Mouse (Mus musculus) thymus, adult 2 months (tissue): Measurements from ENCODE around the gene Ctnnbl1. TPM values are rescaled to one million over a fixed set of nuclear protein-coding genes. Genes with fewer than 3 reads are reported as not detected.

Experiments
- DNase-seq: peaks from one replicate; pipeline ENCODE4 v3.0.0; 2021
- H3K27ac ChIP-seq: fragments of 200-500 bp; 2 replicates; pipeline ENCODE4 v1.5.1; 2012; ENCODE audit warnings: low read length, control low read depth; ENCODE audit not compliant: control insufficient read depth, insufficient read depth
- H3K27me3 ChIP-seq: fragments of 200-500 bp; 2 replicates; pipeline ENCODE4 v1.6.1; 2012; ENCODE audit warnings: mild to moderate bottlenecking, low read length, moderate library complexity, mixed read lengths; ENCODE audit not compliant: control insufficient read depth, insufficient read depth
- H3K36me3 ChIP-seq: fragments of 200-500 bp; 2 replicates; pipeline ENCODE4 v1.6.1; 2012; ENCODE audit warnings: mild to moderate bottlenecking, low read length, moderate library complexity; ENCODE audit not compliant: control insufficient read depth, insufficient read depth
- H3K4me1 ChIP-seq: fragments of 200-500 bp; replicated peaks from 2 replicates; pipeline ENCODE4 v1.6.1; 2012; ENCODE audit warnings: low read length; ENCODE audit not compliant: control insufficient read depth, insufficient read depth
- H3K4me3 ChIP-seq: fragments of 200-500 bp; 2 replicates; pipeline ENCODE4 v1.5.1; 2012; ENCODE audit warnings: mild to moderate bottlenecking, low read length, control low read depth, moderate library complexity; ENCODE audit not compliant: control insufficient read depth, insufficient read depth
- CTCF ChIP-seq: fragments of 200-500 bp; IDR thresholded peaks from 2 replicates; pipeline ENCODE4 v1.5.1; 2012; ENCODE audit warnings: mild to moderate bottlenecking, control low read depth, low read length, moderate library complexity, borderline replicate concordance; ENCODE audit not compliant: control insufficient read depth, poor library complexity, insufficient read depth; ENCODE audit errors: extremely low read depth
- POLR2A ChIP-seq: fragments of 200-500 bp; IDR thresholded peaks from 2 replicates; pipeline ENCODE4 v1.6.1; 2012; ENCODE audit warnings: mild to moderate bottlenecking, low read length, control low read depth, moderate library complexity; ENCODE audit not compliant: control insufficient read depth, poor library complexity, insufficient read depth; ENCODE audit errors: extremely low read depth
- WGBS: fragments of 180-500 bp; shearing (Covaris S2); methylation state at CpG from one replicate; pipeline ENCODE4 v1.1.7; 2018; 5-methylcytosine and 5-hydroxymethylcytosine counted together
- polyA plus RNA-seq: library from polyadenylated mRNA; depleted of rRNA; stranded (reverse); fragments of >200 nt; gene quantifications from 2 replicates; pipeline ENCODE4 v1.2.3, GENCODE M21; 2012

The Ctnnbl1 gene
- polyA plus RNA-seq, 1 experiment: 68.5 TPM

GRCm38 (mm10) chr2:157814116-157814964 lies 77.1 kb downstream of the Ctnnbl1 start:
- TF ChIP-seq CTCF (no peak), POLR2A (no peak)
- H3K36me3 ChIP-seq: peaks cover 10% of the 10 kb centered on the region; the same call in 1 of the 2 replicates
- no peaks in the 10 kb centered on the region for H3K27me3 ChIP-seq
- H3K4me3 ChIP-seq: no peak overlapping the region
- peaks cover 15% of the 10 kb centered on the region for H3K4me1 ChIP-seq
- peak overlapping the region; percentile 4; the same call in 1 of the 2 replicates for H3K27ac ChIP-seq
- WGBS: 90% methylated on average over 11 of the region's 11 CpGs
- no peak for DNase-seq

- Histone ChIP-seq H3K4me1 (peaks cover 15% of the 10 kb centered on the region), H3K27ac (peak overlapping the region; percentile 4; the same call in 1 of the 2 replicates), H3K36me3 (peaks cover 14% of the 10 kb centered on the region; the same call in 1 of the 2 replicates), H3K4me3 (no peak overlapping the region), H3K27me3 (no peaks in the 10 kb centered on the region)
- DNase-seq: no peak
- TF ChIP-seq CTCF: no peak
- no peak for TF ChIP-seq POLR2A
- 94% methylated on average over 2 of the region's 2 CpGs for WGBS
These were observed 77.7 kb downstream of the Ctnnbl1 start for GRCm38 (mm10) chr2:157814965-157815283.

- Histone ChIP-seq H3K27ac (no peak overlapping the region), H3K36me3 (peaks cover 10% of the 10 kb centered on the region; the same call in 1 of the 2 replicates)
- no peak for DNase-seq
These were observed 80.5 kb downstream of the Ctnnbl1 start for GRCm38 (mm10) chr2:157817672-157818071.

GRCm38 (mm10) chr2:157818576-157819320 lies 81.5 kb downstream of the Ctnnbl1 start:
- H3K36me3 ChIP-seq: peaks cover 10% of the 10 kb centered on the region; the same call in 1 of the 2 replicates
- H3K27ac ChIP-seq: no peak overlapping the region
- TF ChIP-seq CTCF (no peak), POLR2A (no peak)
- peak; percentile 28 for DNase-seq
- 18% methylated on average over 15 of the region's 15 CpGs for WGBS
- peaks cover 15% of the 10 kb centered on the region for H3K4me1 ChIP-seq
- no peak overlapping the region for H3K4me3 ChIP-seq
- no peaks in the 10 kb centered on the region for H3K27me3 ChIP-seq

More at GRCm38 (mm10) chr2:157817672-157818071, 80.5 kb downstream of the Ctnnbl1 start:
- Histone ChIP-seq H3K4me1 (peaks cover 15% of the 10 kb centered on the region), H3K4me3 (no peak overlapping the region), H3K27me3 (no peaks in the 10 kb centered on the region)
- no peak for TF ChIP-seq POLR2A
- 96% methylated on average over 9 of the region's 9 CpGs for WGBS

- Histone ChIP-seq H3K4me1 (peaks cover 15% of the 10 kb centered on the region), H3K4me3 (no peak overlapping the region), H3K36me3 (peaks cover 10% of the 10 kb centered on the region; the same call in 1 of the 2 replicates), H3K27me3 (no peaks in the 10 kb centered on the region), H3K27ac (no peak overlapping the region)
- TF ChIP-seq CTCF: no peak
- TF ChIP-seq POLR2A: no peak
- WGBS: 94% methylated on average over 12 of the region's 12 CpGs
- no peak for DNase-seq
These were observed 82.2 kb downstream of the Ctnnbl1 start for GRCm38 (mm10) chr2:157819401-157819800.

GRCm38 (mm10) chr2:157821259-157821658 lies 84.1 kb downstream of the Ctnnbl1 start:
- 97% methylated on average over 4 of the region's 4 CpGs for WGBS
- peaks cover 15% of the 10 kb centered on the region for H3K4me1 ChIP-seq
- no peak for TF ChIP-seq POLR2A
- no peak for TF ChIP-seq CTCF
- no peaks in the 10 kb centered on the region for H3K27me3 ChIP-seq
- H3K27ac ChIP-seq: no peak overlapping the region
- DNase-seq: no peak
- H3K4me3 ChIP-seq: no peak overlapping the region
- H3K36me3 ChIP-seq: peaks cover 10% of the 10 kb centered on the region; the same call in 1 of the 2 replicates
